Mouse (Mus musculus) lung, postnatal 0 days (tissue): ENCODE data around the gene Hdgfl2.

ENCODE experiments used
- CTCF ChIP-seq: IDR thresholded peaks from 2 replicates; pipeline ENCODE4 v1.5.1; 2016; ENCODE audit warnings: antibody characterized with exemption, mild to moderate bottlenecking
- EP300 ChIP-seq: IDR thresholded peaks from 2 replicates; pipeline ENCODE4 v1.6.1; 2016; ENCODE audit warnings: antibody characterized with exemption, mild to moderate bottlenecking, control low read depth

GRCm38 (mm10) chr17:56147420-56147819, 68.0 kb downstream of the Hdgfl2 start:
- TF ChIP-seq CTCF = no peak
- no peak for TF ChIP-seq EP300
